Mouse (Mus musculus): ENCODE measurements around the gene Slc9a9. TPM values are rescaled to one million over a fixed set of nuclear protein-coding genes. Genes with fewer than 3 reads are reported as not detected.

Gene Slc9a9
- polyA plus RNA-seq, 2 experiments: 1.1 to 1.3 TPM

DNA sequence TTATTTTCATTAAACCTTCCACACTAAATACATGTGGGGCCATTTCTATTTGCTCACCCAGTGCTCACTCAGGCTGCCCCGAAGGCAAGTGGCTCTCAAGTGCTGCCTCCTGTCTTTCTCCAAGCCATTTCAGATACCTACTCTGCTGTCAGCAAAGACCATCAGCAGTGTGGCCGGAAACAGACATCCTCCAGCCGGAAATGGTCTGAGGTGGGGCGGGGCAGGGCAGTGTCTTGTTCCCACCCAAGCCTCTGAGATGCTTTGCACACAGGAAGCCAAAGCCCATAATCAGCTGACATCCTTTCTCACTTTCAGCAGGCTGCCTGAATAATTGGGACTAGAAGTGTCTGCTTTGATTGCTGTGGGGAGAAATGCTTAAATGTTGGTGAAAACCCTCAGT lies 450.4 kb downstream of the Slc9a9 start:
- ATAC-seq (ENCODE audit: insufficient read depth) (0 out of 2 replicates have a peak, but pooled peaks have one; percentile 33), DNase-seq (ENCODE audit: low read depth in 3 of 3, low spot score in 3 of 3) (peak in 2 of 3 experiments; percentile 1 to 2)
- H3K4me1 ChIP-seq (replicated peaks; ENCODE audit: control insufficient read depth in 2 of 2, insufficient read depth in 2 of 2, low read length in 1 of 2): 0 out of 4 replicates have a peak, but pooled peaks cover 0 to 5% of the 10 kb centered on the region in 2 experiments
- WGBS (ENCODE audit: insufficient replicate concordance): 6% methylated on average over 4 of the region's 4 CpGs
- H3K9ac ChIP-seq (replicated peaks): no peak overlapping the region
- H3K27ac ChIP-seq: no peak overlapping the region
- no peaks in the 10 kb centered on the region for H3K27me3 ChIP-seq (ENCODE audit: control insufficient read depth, insufficient read depth, low read length)
- no peak overlapping the region for H3K4me2 ChIP-seq (ENCODE audit: low read depth)
- TF ChIP-seq CTCF (IDR thresholded peaks at IDR 0.05; ENCODE audit: low read depth): no peak
- no peak for TF ChIP-seq EP300 (IDR thresholded peaks at IDR 0.05; ENCODE audit: low read depth)
- H3K36me3 ChIP-seq (replicated peaks; ENCODE audit: control insufficient read depth, insufficient read depth, low read depth): no peaks in the 10 kb centered on the region
- no peaks in the 10 kb centered on the region for H3K9me3 ChIP-seq (ENCODE audit: control insufficient read depth, low read length)
- H3K4me3 ChIP-seq (ENCODE audit: insufficient read depth in 1 of 2, low read depth in 2 of 2, low read length in 2 of 2): no peak overlapping the region

DNA sequence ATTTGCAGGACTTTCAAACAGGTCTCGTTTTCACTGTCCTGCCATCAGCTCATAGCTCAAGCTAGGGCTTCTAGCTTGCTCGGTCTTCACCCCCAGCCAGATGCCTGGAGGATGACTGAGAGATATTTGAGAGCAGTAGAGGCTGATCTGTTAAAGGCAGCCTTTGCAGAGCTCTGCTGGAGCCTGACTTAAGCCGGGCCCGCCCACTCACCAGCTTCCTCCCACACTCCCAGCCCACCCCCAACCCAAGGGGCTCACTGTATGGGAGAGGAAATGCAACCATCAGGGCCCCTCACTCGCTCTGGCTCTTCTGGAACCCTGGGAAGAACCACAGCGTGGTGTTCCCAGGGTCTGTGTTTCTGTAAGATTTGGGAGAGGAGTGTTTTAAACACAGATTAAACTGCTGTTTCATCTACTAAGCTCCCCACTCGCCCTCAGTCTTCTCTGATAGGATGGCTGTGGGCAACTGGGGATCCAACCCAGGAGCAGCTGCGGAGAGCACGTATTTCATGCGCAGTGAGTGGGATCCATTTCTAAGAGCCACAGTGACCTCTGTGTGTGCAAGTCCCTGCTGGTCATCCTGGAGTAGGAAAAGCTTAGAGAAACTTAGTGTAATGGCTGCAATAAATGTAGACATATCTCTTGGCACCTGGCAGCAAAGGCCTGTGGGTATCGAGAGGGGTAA lies 451.6 kb downstream of the Slc9a9 start:
- H3K4me3 ChIP-seq (ENCODE audit: insufficient read depth in 1 of 2, low read depth in 2 of 2, low read length in 2 of 2): no peak overlapping the region
- no peaks in the 10 kb centered on the region for H3K36me3 ChIP-seq (replicated peaks; ENCODE audit: control insufficient read depth, insufficient read depth, low read depth)
- no peaks in the 10 kb centered on the region for H3K9me3 ChIP-seq (ENCODE audit: control insufficient read depth, low read length)
- ATAC-seq (ENCODE audit: insufficient read depth): no peak
- H3K9ac ChIP-seq (replicated peaks): no peak overlapping the region
- TF ChIP-seq CTCF (IDR thresholded peaks at IDR 0.05; ENCODE audit: low read depth): no peak
- TF ChIP-seq EP300 (IDR thresholded peaks at IDR 0.05; ENCODE audit: low read depth): no peak
- DNase-seq (ENCODE audit: low read depth in 3 of 3, low spot score in 3 of 3): no peak
- H3K27ac ChIP-seq: no peak overlapping the region
- 0 out of 4 replicates have a peak, but pooled peaks cover 0 to 5% of the 10 kb centered on the region in 2 experiments for H3K4me1 ChIP-seq (replicated peaks; ENCODE audit: control insufficient read depth in 2 of 2, insufficient read depth in 2 of 2, low read length in 1 of 2)
- H3K27me3 ChIP-seq (ENCODE audit: control insufficient read depth, insufficient read depth, low read length): no peaks in the 10 kb centered on the region
- WGBS (ENCODE audit: insufficient replicate concordance): 16% methylated on average over 11 of the region's 11 CpGs
- H3K4me2 ChIP-seq (ENCODE audit: low read depth): no peak overlapping the region

DNA sequence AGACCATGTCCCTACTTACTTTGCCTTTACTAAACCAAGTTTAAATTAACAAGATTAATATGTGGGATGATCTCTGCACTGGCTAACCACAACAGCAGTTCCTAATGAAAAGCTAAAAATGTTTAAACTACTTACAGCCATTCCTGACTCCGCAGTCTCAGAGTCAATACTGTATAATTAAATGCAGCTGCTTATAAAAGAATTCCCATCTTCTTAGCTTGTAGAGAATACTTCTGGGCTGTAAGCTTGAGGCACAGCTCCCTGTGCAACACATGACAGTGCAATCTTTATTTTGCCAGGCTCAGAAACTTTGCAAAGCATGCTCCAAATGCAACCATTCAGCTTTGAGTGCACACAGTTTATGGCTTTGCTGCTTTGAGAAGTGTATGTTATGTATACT lies 456.0 kb downstream of the Slc9a9 start:
- WGBS (ENCODE audit: insufficient replicate concordance): 75% methylated on average over 1 of the region's 1 CpGs
- ATAC-seq (ENCODE audit: insufficient read depth): no peak
- no peak overlapping the region for H3K4me2 ChIP-seq (ENCODE audit: low read depth)
- H3K9me3 ChIP-seq (ENCODE audit: control insufficient read depth, low read length): no peaks in the 10 kb centered on the region
- H3K9ac ChIP-seq (replicated peaks): no peak overlapping the region
- no peaks in the 10 kb centered on the region for H3K36me3 ChIP-seq (replicated peaks; ENCODE audit: control insufficient read depth, insufficient read depth, low read depth)
- no peaks in the 10 kb centered on the region for H3K27me3 ChIP-seq (ENCODE audit: control insufficient read depth, insufficient read depth, low read length)
- no peak overlapping the region for H3K27ac ChIP-seq
- no peak overlapping the region for H3K4me3 ChIP-seq (ENCODE audit: insufficient read depth in 1 of 2, low read depth in 2 of 2, low read length in 2 of 2)
- no peak for DNase-seq (ENCODE audit: low read depth in 3 of 3, low spot score in 3 of 3)
- 0 out of 4 replicates have a peak, but pooled peaks cover 0 to 2% of the 10 kb centered on the region in 2 experiments for H3K4me1 ChIP-seq (replicated peaks; ENCODE audit: control insufficient read depth in 2 of 2, insufficient read depth in 2 of 2, low read length in 1 of 2)
- TF ChIP-seq CTCF (IDR thresholded peaks at IDR 0.05; ENCODE audit: low read depth): no peak
- TF ChIP-seq EP300 (IDR thresholded peaks at IDR 0.05; ENCODE audit: low read depth): no peak

DNA sequence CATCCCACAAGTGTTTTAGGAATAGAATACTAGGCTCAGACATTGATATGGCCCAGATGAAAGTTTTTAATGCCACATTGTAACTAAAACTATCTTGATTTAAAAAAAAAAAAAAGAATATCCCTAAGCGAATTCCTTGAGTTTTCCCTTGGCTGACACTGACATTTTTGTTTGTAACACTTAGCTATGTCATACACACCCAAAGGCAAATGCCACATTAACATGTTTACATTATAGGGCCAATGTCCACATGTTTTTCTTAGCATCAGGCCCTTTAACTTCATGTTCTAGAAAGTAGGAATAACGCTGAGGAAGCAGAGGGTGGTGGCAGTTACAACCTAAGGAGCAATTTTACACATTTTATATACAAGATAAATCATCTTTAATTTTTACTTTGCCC lies 458.1 kb downstream of the Slc9a9 start:
- H3K27me3 ChIP-seq (ENCODE audit: control insufficient read depth, insufficient read depth, low read length): no peaks in the 10 kb centered on the region
- 38% methylated on average over 2 of the region's 2 CpGs for WGBS (ENCODE audit: insufficient replicate concordance)
- no peak overlapping the region for H3K4me2 ChIP-seq (ENCODE audit: low read depth)
- DNase-seq (ENCODE audit: low read depth in 3 of 3, low spot score in 3 of 3): no peak
- no peak overlapping the region for H3K27ac ChIP-seq
- H3K4me3 ChIP-seq (ENCODE audit: insufficient read depth in 1 of 2, low read depth in 2 of 2, low read length in 2 of 2): no peak overlapping the region
- no peaks in the 10 kb centered on the region for H3K4me1 ChIP-seq (replicated peaks; ENCODE audit: control insufficient read depth in 2 of 2, insufficient read depth in 2 of 2, low read length in 1 of 2)
- no peak for ATAC-seq (ENCODE audit: insufficient read depth)
- H3K9me3 ChIP-seq (ENCODE audit: control insufficient read depth, low read length): no peaks in the 10 kb centered on the region
- TF ChIP-seq CTCF (IDR thresholded peaks at IDR 0.05; ENCODE audit: low read depth) (no peak), EP300 (IDR thresholded peaks at IDR 0.05; ENCODE audit: low read depth) (no peak)
- H3K9ac ChIP-seq (replicated peaks): no peak overlapping the region
- no peaks in the 10 kb centered on the region for H3K36me3 ChIP-seq (replicated peaks; ENCODE audit: control insufficient read depth, insufficient read depth, low read depth)

DNA sequence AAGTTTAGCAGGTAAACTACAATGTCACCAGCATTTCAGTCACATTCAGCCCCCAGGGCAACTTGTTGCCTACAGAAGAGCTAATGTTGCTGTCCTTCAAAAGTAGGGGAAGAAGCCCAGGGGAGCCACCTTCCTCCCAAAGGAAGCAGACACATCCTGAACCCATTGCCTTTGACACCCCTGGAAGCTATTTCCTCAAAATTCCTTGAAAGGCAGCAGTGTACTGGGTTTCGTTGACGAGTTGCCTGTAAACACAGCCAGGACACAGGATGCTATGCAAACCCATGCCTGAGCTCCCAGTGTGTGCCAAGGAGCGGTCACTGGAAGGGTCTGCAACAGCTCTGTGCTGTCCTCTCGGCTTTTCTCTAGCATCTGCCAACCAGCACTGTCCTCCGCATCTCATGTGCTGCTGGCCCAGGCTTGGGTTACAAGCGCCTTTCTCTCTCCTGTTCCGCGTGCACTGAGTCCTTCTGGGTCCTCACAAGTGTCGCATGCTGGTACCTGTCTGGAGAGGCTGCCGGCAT lies 479.6 kb downstream of the Slc9a9 start:
- Histone ChIP-seq H3K36me3 (replicated peaks; ENCODE audit: control insufficient read depth, insufficient read depth, low read depth) (no peaks in the 10 kb centered on the region), H3K4me1 (replicated peaks; ENCODE audit: control insufficient read depth in 2 of 2, insufficient read depth in 2 of 2, low read length in 1 of 2) (no peaks in the 10 kb centered on the region), H3K27ac (no peak overlapping the region), H3K4me3 (ENCODE audit: insufficient read depth in 1 of 2, low read depth in 2 of 2, low read length in 2 of 2) (no peak overlapping the region), H3K9ac (replicated peaks) (no peak overlapping the region), H3K27me3 (ENCODE audit: control insufficient read depth, insufficient read depth, low read length) (no peaks in the 10 kb centered on the region), H3K9me3 (ENCODE audit: control insufficient read depth, low read length) (no peaks in the 10 kb centered on the region), H3K4me2 (ENCODE audit: low read depth) (no peak overlapping the region)
- DNase-seq (ENCODE audit: low read depth in 3 of 3, low spot score in 3 of 3): no peak
- WGBS (ENCODE audit: insufficient replicate concordance): 72% methylated on average over 10 of the region's 10 CpGs
- TF ChIP-seq EP300 (IDR thresholded peaks at IDR 0.05; ENCODE audit: low read depth) (no peak), CTCF (IDR thresholded peaks at IDR 0.05; ENCODE audit: low read depth) (no peak)
- ATAC-seq (ENCODE audit: insufficient read depth): no peak
